Mouse (Mus musculus) forebrain, embryonic 13.5 days (tissue): ENCODE results near the gene Cuzd1. TPM values are rescaled to one million over a fixed set of nuclear protein-coding genes. Genes with fewer than 3 reads are reported as not detected.

Source experiments
- polyA plus RNA-seq: library from polyadenylated mRNA; unstranded; fragments of >200 nt; fragmentation: Nextera tagmentation; extraction: Ambion mirVana; gene quantifications from 2 replicates; pipeline ENCODE4 v1.2.1, GENCODE M21; 2015

Cuzd1 gene
- polyA plus RNA-seq, 1 experiment from 2014 or later = not detected

Other genes starting within 250 kb of the Cuzd1 start
- gene 4933402N03Rik, start 176.0 kb downstream of the Cuzd1 start, polyA plus RNA-seq = not detected in 2 replicates
- not detected in 2 replicates for gene 5430419D17Rik, start 147.9 kb downstream of the Cuzd1 start, polyA plus RNA-seq
- gene Fam24b, start 7.2 kb upstream of the Cuzd1 start, polyA plus RNA-seq = not detected in 2 replicates
- gene Fam24a, start 11.6 kb upstream of the Cuzd1 start, polyA plus RNA-seq = not detected in 2 replicates
- 17.9 and 18.7 TPM in 2 replicates for gene 2310057M21Rik, start 40.5 kb upstream of the Cuzd1 start, polyA plus RNA-seq
- gene Pstk, start 48.8 kb upstream of the Cuzd1 start, polyA plus RNA-seq = 39.6 and 43.1 TPM in 2 replicates
- 17.0 and 17.1 TPM in 2 replicates for gene Ikzf5, start 88.2 kb upstream of the Cuzd1 start, polyA plus RNA-seq
- 86.1 and 89.4 TPM in 2 replicates for gene Acadsb, start 88.3 kb upstream of the Cuzd1 start, polyA plus RNA-seq
- gene Hmx3, start 220.6 kb upstream of the Cuzd1 start, polyA plus RNA-seq = 0.31 and 0.56 TPM in 2 replicates
- 0.44 and 0.99 TPM in 2 replicates for gene Hmx2, start 226.5 kb upstream of the Cuzd1 start, polyA plus RNA-seq
- gene Bub3, start 237.9 kb upstream of the Cuzd1 start, polyA plus RNA-seq = 240 and 247 TPM in 2 replicates